Mouse (Mus musculus) hindbrain, embryonic 13.5 days (tissue): ENCODE results near the gene Mms19. TPM values are rescaled to one million over a fixed set of nuclear protein-coding genes. Genes with fewer than 3 reads are reported as not detected.
A peak's percentile ranks its signal among the peaks of the same experiment; 100 is the strongest.

Experiments used
- ATAC-seq: fragments of 200-750 bp; cut with Nextera tagmentation; 2 replicates; pipeline ENCODE4 v1.8.0; 2017; ENCODE audit warnings: moderate TSS enrichment; ENCODE audit not compliant: low FRiP score
- H3K27ac ChIP-seq: fragments of 300-500 bp; sonication (generic); 2 replicates; pipeline ENCODE4 v1.5.1; 2015; ENCODE audit warnings: inconsistent platforms, mild to moderate bottlenecking, moderate library complexity
- H3K27me3 ChIP-seq: fragments of 300-500 bp; sonication (generic); 2 replicates; pipeline ENCODE4 v1.6.1; 2015; ENCODE audit warnings: mild to moderate bottlenecking, inconsistent platforms
- H3K36me3 ChIP-seq: fragments of 300-500 bp; sonication (generic); 2 replicates; pipeline ENCODE4 v1.6.1; 2015; ENCODE audit warnings: mild to moderate bottlenecking, inconsistent platforms
- H3K4me1 ChIP-seq: fragments of 300-500 bp; sonication (generic); replicated peaks from 2 replicates; pipeline ENCODE4 v1.6.1; 2015; ENCODE audit warnings: inconsistent platforms
- H3K4me2 ChIP-seq: fragments of 300-500 bp; sonication (generic); 2 replicates; pipeline ENCODE4 v1.6.1; 2015; ENCODE audit warnings: inconsistent platforms, mild to moderate bottlenecking, moderate library complexity
- H3K4me3 ChIP-seq: fragments of 300-500 bp; sonication (generic); 2 replicates; pipeline ENCODE4 v1.5.1; 2015; ENCODE audit warnings: mild to moderate bottlenecking, inconsistent platforms
- H3K9ac ChIP-seq: fragments of 300-500 bp; sonication (generic); 2 replicates; pipeline ENCODE4 v1.6.1; 2015; ENCODE audit warnings: mild to moderate bottlenecking, inconsistent platforms
- H3K9me3 ChIP-seq: fragments of 300-500 bp; sonication (generic); 2 replicates; pipeline ENCODE4 v1.6.1; 2016; ENCODE audit warnings: inconsistent platforms
- whole genome bisulfite sequencing: fragments of 180-500 bp; shearing (Covaris S2); methylation state at CpG from one replicate; pipeline ENCODE4 v1.1.7; 2015; 5-methylcytosine and 5-hydroxymethylcytosine counted together
- polyA plus RNA-seq: library from polyadenylated mRNA; unstranded; fragments of >200 nt; fragmentation: Nextera tagmentation; extraction: Ambion mirVana; gene quantifications from 2 replicates; pipeline ENCODE4 v1.2.1, GENCODE M21; 2015

Mms19 gene
- polyA plus RNA-seq, 1 experiment from 2014 or later = 36.5 TPM

GRCm38 (mm10) chr19:41994023-41994422 is 13.1 kb upstream of the Mms19 start:
- H3K4me2 ChIP-seq = no peak overlapping the region
- no peaks in the 10 kb centered on the region for H3K36me3 ChIP-seq
- H3K27me3 ChIP-seq = no peaks in the 10 kb centered on the region
- 94% methylated on average over 7 of the region's 7 CpGs for WGBS
- peaks cover 4% of the 10 kb centered on the region; the same call in 1 of the 2 replicates for H3K4me1 ChIP-seq
- no peak for ATAC-seq
- no peak overlapping the region for H3K9ac ChIP-seq
- H3K4me3 ChIP-seq = no peak overlapping the region
- no peaks in the 10 kb centered on the region for H3K9me3 ChIP-seq
- no peak overlapping the region for H3K27ac ChIP-seq

GRCm38 (mm10) chr19:41993484-41993883 is 12.5 kb upstream of the Mms19 start:
- Histone ChIP-seq H3K27ac (no peak overlapping the region), H3K9me3 (no peaks in the 10 kb centered on the region), H3K9ac (no peak overlapping the region), H3K4me3 (no peak overlapping the region), H3K36me3 (no peaks in the 10 kb centered on the region), H3K4me1 (peaks cover 4% of the 10 kb centered on the region; the same call in 1 of the 2 replicates), H3K27me3 (no peaks in the 10 kb centered on the region), H3K4me2 (no peak overlapping the region)
- 89% methylated on average over 6 of the region's 6 CpGs for WGBS
- ATAC-seq = no peak

- Histone ChIP-seq H3K9ac (no peak overlapping the region), H3K27me3 (no peaks in the 10 kb centered on the region), H3K4me2 (no peak overlapping the region), H3K27ac (no peak overlapping the region), H3K4me1 (peaks cover 4% of the 10 kb centered on the region; the same call in 1 of the 2 replicates), H3K4me3 (no peak overlapping the region), H3K36me3 (no peaks in the 10 kb centered on the region), H3K9me3 (no peaks in the 10 kb centered on the region)
- ATAC-seq = no peak
- WGBS = 89% methylated on average over 2 of the region's 2 CpGs
These were observed 12.0 kb upstream of the Mms19 start for GRCm38 (mm10) chr19:41992971-41993370.

- Histone ChIP-seq H3K27ac (peak overlapping the region; percentile 8; the same call in 1 of the 2 replicates), H3K9ac (0 out of 2 replicates have a peak overlapping the region, but pooled peaks have one; percentile 36), H3K36me3 (no peaks in the 10 kb centered on the region), H3K4me1 (peaks cover 4% of the 10 kb centered on the region; the same call in 1 of the 2 replicates), H3K4me2 (no peak overlapping the region), H3K27me3 (no peaks in the 10 kb centered on the region), H3K4me3 (no peak overlapping the region), H3K9me3 (no peaks in the 10 kb centered on the region)
- ATAC-seq = no peak
- WGBS = 25% methylated on average over 6 of the region's 6 CpGs
These were observed 11.0 kb upstream of the Mms19 start for GRCm38 (mm10) chr19:41991926-41992477.

GRCm38 (mm10) chr19:41989810-41990209 is 8.9 kb upstream of the Mms19 start:
- H3K9ac ChIP-seq = no peak overlapping the region
- H3K4me1 ChIP-seq = 0 out of 2 replicates have a peak, but pooled peaks cover 4% of the 10 kb centered on the region
- H3K4me2 ChIP-seq = no peak overlapping the region
- H3K27ac ChIP-seq = no peak overlapping the region
- no peaks in the 10 kb centered on the region for H3K9me3 ChIP-seq
- no peaks in the 10 kb centered on the region for H3K27me3 ChIP-seq
- no peak overlapping the region for H3K4me3 ChIP-seq
- H3K36me3 ChIP-seq = no peaks in the 10 kb centered on the region
- 88% methylated on average over 6 of the region's 6 CpGs for WGBS
- no peak for ATAC-seq

GRCm38 (mm10) chr19:41987206-41987605 is 6.2 kb upstream of the Mms19 start:
- whole genome bisulfite sequencing = 93% methylated on average over 4 of the region's 4 CpGs
- no peak overlapping the region for H3K27ac ChIP-seq
- peaks cover 18% of the 10 kb centered on the region for H3K27me3 ChIP-seq

GRCm38 (mm10) chr19:41985994-41986393 is 5.0 kb upstream of the Mms19 start:
- Histone ChIP-seq H3K4me2 (no peak overlapping the region), H3K36me3 (no peaks in the 10 kb centered on the region), H3K4me1 (peaks cover 18% of the 10 kb centered on the region), H3K4me3 (no peak overlapping the region), H3K9me3 (no peaks in the 10 kb centered on the region), H3K27ac (no peak overlapping the region), H3K9ac (no peak overlapping the region), H3K27me3 (peaks cover 18% of the 10 kb centered on the region)
- 94% methylated on average over 5 of the region's 5 CpGs for WGBS
- ATAC-seq = no peak

More at GRCm38 (mm10) chr19:41987206-41987605, 6.2 kb upstream of the Mms19 start:
- Histone ChIP-seq H3K4me1 (peaks cover 14% of the 10 kb centered on the region), H3K4me3 (no peak overlapping the region), H3K9ac (no peak overlapping the region), H3K9me3 (no peaks in the 10 kb centered on the region), H3K36me3 (no peaks in the 10 kb centered on the region), H3K4me2 (no peak overlapping the region)
- ATAC-seq = no peak

GRCm38 (mm10) chr19:41982791-41983150 is 1.8 kb upstream of the Mms19 start:
- Histone ChIP-seq H3K36me3 (no peaks in the 10 kb centered on the region), H3K9ac (peak overlapping the region; percentile 81), H3K27ac (no peak overlapping the region), H3K4me1 (peaks cover 34% of the 10 kb centered on the region), H3K9me3 (no peaks in the 10 kb centered on the region), H3K4me2 (peak overlapping the region; percentile 99), H3K4me3 (peak overlapping the region; percentile 63), H3K27me3 (peaks cover 18% of the 10 kb centered on the region)
- 2% methylated on average over 4 of the region's 4 CpGs for WGBS
- ATAC-seq = no peak

GRCm38 (mm10) chr19:41981931-41982790 is 1.2 kb upstream of the Mms19 start:
- 0 out of 2 replicates have a peak, but pooled peaks have one; percentile 0 for ATAC-seq
- Histone ChIP-seq H3K36me3 (no peaks in the 10 kb centered on the region), H3K4me3 (peak overlapping the region; percentile 63), H3K27me3 (peaks cover 18% of the 10 kb centered on the region), H3K4me2 (peak overlapping the region; percentile 99), H3K9me3 (no peaks in the 10 kb centered on the region), H3K4me1 (peaks cover 34% of the 10 kb centered on the region), H3K27ac (peak overlapping the region; percentile 81), H3K9ac (peak overlapping the region; percentile 81)
- WGBS = under 1% methylated on average over 60 of the region's 74 CpGs

GRCm38 (mm10) chr19:41981595-41981927 is 604 bp upstream of the Mms19 start, which contains the start of gene Ubtd1:
Ubtd1 (plus strand) TSS chr19:41981763.
- Histone ChIP-seq H3K9me3 (no peaks in the 10 kb centered on the region), H3K27ac (peak within 1 kb of the TSS; percentile 81), H3K36me3 (no peaks in the 10 kb centered on the region), H3K4me2 (peak within 1 kb of the TSS; percentile 99), H3K4me1 (peaks cover 34% of the 10 kb centered on the region), H3K4me3 (peak within 1 kb of the TSS; percentile 63), H3K9ac (peak within 1 kb of the TSS; percentile 81), H3K27me3 (peaks cover 18% of the 10 kb centered on the region)
- ATAC-seq = no peak
- WGBS = 1% methylated on average over 20 of the region's 33 CpGs

GRCm38 (mm10) chr19:41980422-41980818 is 537 bp downstream of the Mms19 start:
- no peaks in the 10 kb centered on the region for H3K36me3 ChIP-seq
- under 1% methylated on average over 16 of the region's 16 CpGs for WGBS
- peaks cover 18% of the 10 kb centered on the region for H3K27me3 ChIP-seq
- no peaks in the 10 kb centered on the region for H3K9me3 ChIP-seq
- H3K4me1 ChIP-seq = peaks cover 34% of the 10 kb centered on the region
- peak overlapping the region; percentile 81 for H3K9ac ChIP-seq
- H3K4me3 ChIP-seq = peak overlapping the region; percentile 63
- peak overlapping the region; percentile 77 for H3K27ac ChIP-seq
- peak; percentile 22 for ATAC-seq
- peak overlapping the region; percentile 99 for H3K4me2 ChIP-seq

GRCm38 (mm10) chr19:41973891-41974794 is 6.8 kb downstream of the Mms19 start:
- ATAC-seq = peak; percentile 59; the same call in 1 of the 2 replicates
- no peaks in the 10 kb centered on the region for H3K9me3 ChIP-seq
- H3K4me2 ChIP-seq = no peak overlapping the region
- H3K4me3 ChIP-seq = no peak overlapping the region
- WGBS = 54% methylated on average over 13 of the region's 13 CpGs
- H3K27ac ChIP-seq = peak overlapping the region; percentile 60
- H3K27me3 ChIP-seq = no peaks in the 10 kb centered on the region
- H3K36me3 ChIP-seq = peaks cover 4% of the 10 kb centered on the region; the same call in 1 of the 2 replicates
- peak overlapping the region; percentile 13; the same call in 1 of the 2 replicates for H3K9ac ChIP-seq
- peaks cover 25% of the 10 kb centered on the region for H3K4me1 ChIP-seq
